Mouse (Mus musculus) bone marrow macrophage, adult 2 months (primary cell): ENCODE results near the gene 1110008L16Rik. TPM values are rescaled to one million over a fixed set of nuclear protein-coding genes. Genes with fewer than 3 reads are reported as not detected.

Experiments used
- H3K27ac ChIP-seq: 2 replicates; pipeline ENCODE4 v1.5.1; 2012; ENCODE audit warnings: low read depth, low read length; ENCODE audit not compliant: insufficient read depth
- H3K4me1 ChIP-seq: 2 replicates; pipeline ENCODE4 v1.6.1; 2012; ENCODE audit warnings: low read length; ENCODE audit not compliant: control insufficient read depth, insufficient read depth
- H3K4me3 ChIP-seq: 2 replicates; pipeline ENCODE4 v1.5.1; 2012; ENCODE audit warnings: mild to moderate bottlenecking, low read length, moderate library complexity; ENCODE audit not compliant: insufficient read depth
- CTCF ChIP-seq: IDR thresholded peaks from 2 replicates; pipeline ENCODE4 v1.5.1; 2012; ENCODE audit warnings: low read depth, mild to moderate bottlenecking, low read length, moderate library complexity
- POLR2A ChIP-seq: IDR thresholded peaks from 2 replicates; pipeline ENCODE4 v1.6.1; 2012; ENCODE audit warnings: mild to moderate bottlenecking, low read depth, low read length, borderline replicate concordance
- polyA plus RNA-seq: library from polyadenylated mRNA; stranded (reverse); fragments of >200 nt; gene quantifications from 2 replicates; pipeline ENCODE4 v1.2.4, GENCODE M21; 2012; ENCODE audit not compliant: missing spikeins, insufficient read depth, insufficient read length

Gene 1110008L16Rik
- polyA plus RNA-seq, 1 experiment, result 9.8 TPM

GRCm38 (mm10) chr12:55376956-55377609 is 77.7 kb downstream of the 1110008L16Rik start:
- H3K27ac ChIP-seq, result no peak overlapping the region
- no peaks in the 10 kb centered on the region for H3K4me1 ChIP-seq
- no peak overlapping the region for H3K4me3 ChIP-seq
- TF ChIP-seq CTCF, result no peak
- no peak for TF ChIP-seq POLR2A

DNA sequence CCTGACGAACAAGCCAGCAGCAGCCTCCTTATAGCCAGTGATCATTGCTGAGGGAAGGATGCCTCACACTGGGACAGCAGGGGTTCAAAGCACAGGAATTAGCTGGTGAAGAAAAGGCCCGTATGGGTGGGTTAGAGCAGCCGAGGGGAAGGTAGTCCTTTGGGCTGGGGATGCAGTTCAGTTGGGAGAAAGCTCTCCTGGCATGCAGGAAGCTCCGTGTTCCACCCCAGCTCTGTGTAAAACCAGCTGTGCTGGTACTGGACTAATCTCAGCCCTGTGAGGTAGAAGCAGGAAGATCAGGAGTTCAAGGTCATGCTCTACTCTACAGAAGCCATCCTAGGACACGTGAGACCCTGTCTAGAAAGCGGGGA is 78.2 kb downstream of the 1110008L16Rik start:
- Histone ChIP-seq H3K4me3 (no peak overlapping the region), H3K27ac (no peak overlapping the region), H3K4me1 (no peaks in the 10 kb centered on the region)
- TF ChIP-seq CTCF (no peak), POLR2A (no peak)

- peaks cover 21% of the 10 kb centered on the region for H3K4me1 ChIP-seq
- no peak within 1 kb of the TSS for H3K4me3 ChIP-seq
- TF ChIP-seq CTCF, result no peak
- TF ChIP-seq POLR2A, result no peak
- no peak within 1 kb of the TSS for H3K27ac ChIP-seq
These were observed 84.8 kb downstream of the 1110008L16Rik start, which contains the start of gene Psma6 for GRCm38 (mm10) chr12:55384023-55384749. Gene Psma6 (plus strand): TSS chr12:55384222.

GRCm38 (mm10) chr12:55384826-55385225 is 85.4 kb downstream of the 1110008L16Rik start:
- Histone ChIP-seq H3K4me3 (no peak overlapping the region), H3K4me1 (peaks cover 25% of the 10 kb centered on the region), H3K27ac (no peak overlapping the region)
- no peak for TF ChIP-seq CTCF
- TF ChIP-seq POLR2A, result no peak

- no peak overlapping the region for H3K27ac ChIP-seq
These were observed 86.6 kb downstream of the 1110008L16Rik start for GRCm38 (mm10) chr12:55385931-55386330.

DNA sequence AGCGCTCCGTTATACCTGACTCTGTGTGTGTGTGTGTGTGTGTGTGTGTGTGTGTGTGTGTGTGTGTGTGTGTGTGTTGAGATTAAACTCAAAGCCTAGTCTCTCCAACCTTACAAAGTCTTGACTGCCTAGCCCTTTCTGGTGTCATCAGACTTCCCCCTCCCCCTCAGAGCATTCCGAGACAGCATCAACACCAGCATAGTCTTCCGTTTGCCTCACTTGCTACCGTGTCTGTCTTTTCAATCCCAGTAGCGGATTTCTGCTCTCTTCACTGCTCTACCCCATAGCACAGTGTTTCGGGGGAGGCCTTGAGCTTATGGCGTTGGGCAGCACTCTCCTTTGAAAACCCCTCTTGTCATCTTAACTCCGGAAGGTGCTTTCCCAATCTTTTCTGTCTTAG is 87.1 kb downstream of the 1110008L16Rik start:
- H3K4me1 ChIP-seq, result peaks cover 32% of the 10 kb centered on the region
- no peak for TF ChIP-seq POLR2A
- TF ChIP-seq CTCF, result no peak
- no peak overlapping the region for H3K27ac ChIP-seq

More at GRCm38 (mm10) chr12:55385931-55386330, 86.6 kb downstream of the 1110008L16Rik start:
- TF ChIP-seq POLR2A, result no peak
- H3K4me3 ChIP-seq, result no peak overlapping the region
- peaks cover 32% of the 10 kb centered on the region for H3K4me1 ChIP-seq

GRCm38 (mm10) chr12:55387083-55387787 is 87.9 kb downstream of the 1110008L16Rik start:
- H3K4me1 ChIP-seq, result peaks cover 32% of the 10 kb centered on the region
- no peak overlapping the region for H3K4me3 ChIP-seq
- no peak for TF ChIP-seq CTCF
- no peak for TF ChIP-seq POLR2A
- H3K27ac ChIP-seq, result no peak overlapping the region

More for the DNA sequence above, 87.1 kb downstream of the 1110008L16Rik start:
- no peak overlapping the region for H3K4me3 ChIP-seq

- H3K4me1 ChIP-seq, result peaks cover 32% of the 10 kb centered on the region
- no peak overlapping the region for H3K27ac ChIP-seq
These were observed 88.5 kb downstream of the 1110008L16Rik start for GRCm38 (mm10) chr12:55387788-55388465.

GRCm38 (mm10) chr12:55388478-55388877 is 89.1 kb downstream of the 1110008L16Rik start:
- peaks cover 32% of the 10 kb centered on the region for H3K4me1 ChIP-seq
- TF ChIP-seq CTCF, result peak; percentile 15; the same call in 1 of the 2 replicates
- no peak for TF ChIP-seq POLR2A
- no peak overlapping the region for H3K27ac ChIP-seq
- H3K4me3 ChIP-seq, result no peak overlapping the region

More at GRCm38 (mm10) chr12:55387788-55388465, 88.5 kb downstream of the 1110008L16Rik start:
- H3K4me3 ChIP-seq, result no peak overlapping the region
- no peak for TF ChIP-seq CTCF
- no peak for TF ChIP-seq POLR2A
